Mouse (Mus musculus) neural tube, embryonic 11.5 days (tissue): ENCODE measurements around the gene Olfr995. TPM values are rescaled to one million over a fixed set of nuclear protein-coding genes. Genes with fewer than 3 reads are reported as not detected.

Experiments used
- polyA plus RNA-seq: library from polyadenylated mRNA; unstranded; fragments of >200 nt; fragmentation: Nextera tagmentation; extraction: Ambion mirVana; gene quantifications from 2 replicates; pipeline ENCODE4 v1.2.1, GENCODE M21; 2014

Gene Olfr995
- polyA plus RNA-seq, 1 experiment from 2014 or later: not detected

Other genes with a start within 250 kb of the Olfr995 start
- 1.1 and 1.2 TPM in 2 replicates for gene Lrrc55, start 246.4 kb downstream of the Olfr995 start, polyA plus RNA-seq
- not detected in 2 replicates for gene Olfr987, start 104.3 kb downstream of the Olfr995 start, polyA plus RNA-seq
- gene Olfr988, start 80.4 kb downstream of the Olfr995 start, polyA plus RNA-seq: not detected in 2 replicates
- not detected in 2 replicates for gene Olfr992, start 34.2 kb downstream of the Olfr995 start, polyA plus RNA-seq
- gene Olfr993, start 28.8 kb downstream of the Olfr995 start, polyA plus RNA-seq: not detected in 2 replicates
- not detected in 2 replicates for gene Olfr994, start 7.2 kb downstream of the Olfr995 start, polyA plus RNA-seq
- gene 4833423E24Rik, start 75.4 kb upstream of the Olfr995 start, polyA plus RNA-seq: not detected in 2 replicates
- gene Olfr996, start 135.6 kb upstream of the Olfr995 start, polyA plus RNA-seq: not detected in 2 replicates
- gene Olfr998, start 145.3 kb upstream of the Olfr995 start, polyA plus RNA-seq: not detected in 2 replicates
- not detected in 2 replicates for gene Olfr1000, start 168.3 kb upstream of the Olfr995 start, polyA plus RNA-seq
- not detected in 2 replicates for gene Olfr1002, start 207.1 kb upstream of the Olfr995 start, polyA plus RNA-seq
- not detected in 2 replicates for gene Olfr154, start 220.8 kb upstream of the Olfr995 start, polyA plus RNA-seq
- gene Olfr1006, start 235.1 kb upstream of the Olfr995 start, polyA plus RNA-seq: not detected in 2 replicates
- gene Olfr1008, start 245.8 kb upstream of the Olfr995 start, polyA plus RNA-seq: not detected in 2 replicates